Mouse (Mus musculus): Measurements from ENCODE around the gene Edc3.

DNA sequence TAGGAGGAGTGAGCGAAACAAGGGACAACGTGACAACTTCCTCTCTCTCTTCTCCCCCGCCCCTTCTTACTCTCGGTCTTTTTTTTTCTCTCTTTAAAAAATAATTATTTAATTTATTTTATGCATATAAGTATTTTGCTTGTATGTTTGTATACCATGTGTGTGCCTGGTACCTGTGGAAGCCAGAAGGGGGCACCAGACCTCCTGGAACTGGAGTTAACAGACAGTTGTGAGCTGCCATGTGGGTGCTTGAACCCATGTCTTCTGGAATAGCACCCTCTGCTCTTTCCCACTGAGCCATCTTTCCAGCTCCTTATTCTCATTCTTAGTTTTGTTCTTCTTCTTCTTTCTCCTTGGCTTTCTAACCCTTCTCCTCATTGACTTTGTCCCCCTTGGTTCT lies 49.4 kb upstream of the Edc3 start:
- no peak for TF ChIP-seq CTCF (IDR thresholded peaks at IDR 0.05; ENCODE audit: extremely low read depth, insufficient read depth, low read length)
- no peak for TF ChIP-seq POLR2A (IDR thresholded peaks at IDR 0.05; ENCODE audit: extremely low read depth, insufficient read depth, low read length)
